Mouse (Mus musculus) stomach, embryonic 15.5 days (tissue): ENCODE results near the gene Iqgap1. TPM values are rescaled to one million over a fixed set of nuclear protein-coding genes. Genes with fewer than 3 reads are reported as not detected.

ENCODE experiments used
- ATAC-seq: fragments of 200-750 bp; cut with Nextera tagmentation; 2 replicates; pipeline ENCODE4 v1.8.0; 2017; ENCODE audit warnings: low read depth, moderate number of reproducible peaks, moderate TSS enrichment; ENCODE audit not compliant: insufficient read depth, low FRiP score
- H3K27ac ChIP-seq: fragments of 300-500 bp; sonication (generic); 2 replicates; pipeline ENCODE4 v1.5.1; 2015; ENCODE audit warnings: mild to moderate bottlenecking, inconsistent platforms
- H3K27me3 ChIP-seq: fragments of 300-500 bp; sonication (generic); replicated peaks from 2 replicates; pipeline ENCODE4 v1.6.1; 2015; ENCODE audit warnings: inconsistent platforms
- H3K36me3 ChIP-seq: fragments of 300-500 bp; sonication (generic); 2 replicates; pipeline ENCODE4 v1.6.1; 2015; ENCODE audit warnings: inconsistent platforms
- H3K4me1 ChIP-seq: fragments of 300-500 bp; sonication (generic); 2 replicates; pipeline ENCODE4 v1.6.1; 2015; ENCODE audit warnings: inconsistent platforms
- H3K4me2 ChIP-seq: fragments of 300-500 bp; sonication (generic); 2 replicates; pipeline ENCODE4 v1.6.1; 2015; ENCODE audit warnings: mild to moderate bottlenecking, inconsistent platforms
- H3K4me3 ChIP-seq: fragments of 300-500 bp; sonication (generic); replicated peaks from 2 replicates; pipeline ENCODE4 v1.5.1; 2015; ENCODE audit warnings: inconsistent platforms
- H3K9ac ChIP-seq: fragments of 300-500 bp; sonication (generic); 2 replicates; pipeline ENCODE4 v1.6.1; 2015; ENCODE audit warnings: inconsistent platforms
- H3K9me3 ChIP-seq: fragments of 300-500 bp; sonication (generic); 2 replicates; pipeline ENCODE4 v1.6.1; 2016; ENCODE audit warnings: inconsistent platforms
- WGBS: fragments of 180-500 bp; shearing (Covaris S2); methylation state at CpG from one replicate; pipeline ENCODE4 v1.1.7; 2015; 5-methylcytosine and 5-hydroxymethylcytosine counted together
- polyA plus RNA-seq: library from polyadenylated mRNA; unstranded; fragments of >200 nt; fragmentation: Nextera tagmentation; extraction: Ambion mirVana; gene quantifications from 2 replicates; pipeline ENCODE4 v1.2.1, GENCODE M21; 2015

The Iqgap1 gene
- polyA plus RNA-seq, 1 experiment from 2014 or later = 84.2 TPM

GRCm38 (mm10) chr7:80696903-80697302 is 128.9 kb downstream of the Iqgap1 start:
- Histone ChIP-seq H3K4me2 (no peak overlapping the region), H3K4me3 (no peak overlapping the region), H3K36me3 (no peaks in the 10 kb centered on the region), H3K27ac (no peak overlapping the region), H3K27me3 (no peaks in the 10 kb centered on the region), H3K9me3 (no peaks in the 10 kb centered on the region), H3K4me1 (no peaks in the 10 kb centered on the region), H3K9ac (no peak overlapping the region)
- WGBS = 31% methylated on average over 4 of the region's 4 CpGs
- no peak for ATAC-seq

- Histone ChIP-seq H3K4me3 (no peak overlapping the region), H3K27me3 (no peaks in the 10 kb centered on the region), H3K4me1 (no peaks in the 10 kb centered on the region), H3K4me2 (no peak overlapping the region), H3K27ac (no peak overlapping the region), H3K9me3 (no peaks in the 10 kb centered on the region), H3K9ac (no peak overlapping the region), H3K36me3 (no peaks in the 10 kb centered on the region)
- ATAC-seq = no peak
- WGBS = 31% methylated on average over 1 of the region's 1 CpGs
Observed at GRCm38 (mm10) chr7:80696334-80696733, 129.4 kb downstream of the Iqgap1 start.

- ATAC-seq = no peak
- H3K4me2 ChIP-seq = no peak overlapping the region
- H3K36me3 ChIP-seq = no peaks in the 10 kb centered on the region
- H3K9ac ChIP-seq = no peak overlapping the region
- H3K27me3 ChIP-seq = no peaks in the 10 kb centered on the region
- H3K9me3 ChIP-seq = no peaks in the 10 kb centered on the region
- peaks cover 6% of the 10 kb centered on the region for H3K4me1 ChIP-seq
- H3K4me3 ChIP-seq = no peak overlapping the region
- 89% methylated on average over 9 of the region's 9 CpGs for WGBS
- no peak overlapping the region for H3K27ac ChIP-seq
Observed at GRCm38 (mm10) chr7:80692472-80692871, 133.3 kb downstream of the Iqgap1 start.

- H3K9ac ChIP-seq = no peak overlapping the region
- H3K27ac ChIP-seq = no peak overlapping the region
- H3K36me3 ChIP-seq = no peaks in the 10 kb centered on the region
- H3K4me2 ChIP-seq = no peak overlapping the region
- H3K9me3 ChIP-seq = no peaks in the 10 kb centered on the region
- no peak for ATAC-seq
- no peak overlapping the region for H3K4me3 ChIP-seq
- H3K4me1 ChIP-seq = peaks cover 6% of the 10 kb centered on the region
- H3K27me3 ChIP-seq = no peaks in the 10 kb centered on the region
- 72% methylated on average over 6 of the region's 6 CpGs for WGBS
Observed at GRCm38 (mm10) chr7:80691131-80691530, 134.6 kb downstream of the Iqgap1 start.

- Histone ChIP-seq H3K27me3 (no peaks in the 10 kb centered on the region), H3K4me3 (peak overlapping the region; percentile 91), H3K36me3 (no peaks in the 10 kb centered on the region), H3K27ac (peak overlapping the region; percentile 90), H3K4me2 (peak overlapping the region; percentile 84), H3K4me1 (peaks cover 8% of the 10 kb centered on the region), H3K9me3 (no peaks in the 10 kb centered on the region), H3K9ac (0 out of 2 replicates have a peak overlapping the region, but pooled peaks have one; percentile 88)
- 31% methylated on average over 10 of the region's 10 CpGs for WGBS
- ATAC-seq = no peak
Observed at GRCm38 (mm10) chr7:80689221-80689591, 136.6 kb downstream of the Iqgap1 start.

- H3K9me3 ChIP-seq = no peaks in the 10 kb centered on the region
- WGBS = under 1% methylated on average over 81 of the region's 83 CpGs
- peak within 1 kb of the TSS; percentile 91 for H3K4me3 ChIP-seq
- H3K4me2 ChIP-seq = peak within 1 kb of the TSS; percentile 84
- no peaks in the 10 kb centered on the region for H3K36me3 ChIP-seq
- peak within 1 kb of the TSS; percentile 90 for H3K27ac ChIP-seq
- peaks cover 9% of the 10 kb centered on the region for H3K4me1 ChIP-seq
- peak within 1 kb of the TSS; percentile 88 for H3K9ac ChIP-seq
- peak; percentile 89 for ATAC-seq
- H3K27me3 ChIP-seq = no peaks in the 10 kb centered on the region
Observed at GRCm38 (mm10) chr7:80688556-80689220, 137.1 kb downstream of the Iqgap1 start, which contains the start of gene Crtc3. TSS of gene Crtc3 (minus strand) at chr7:80688877.

- peaks cover 9% of the 10 kb centered on the region for H3K4me1 ChIP-seq
- ATAC-seq = peak; percentile 27; the same call in 1 of the 2 replicates
- peak overlapping the region; percentile 88 for H3K9ac ChIP-seq
- H3K27ac ChIP-seq = peak overlapping the region; percentile 90
- 1% methylated on average over 66 of the region's 69 CpGs for WGBS
- no peaks in the 10 kb centered on the region for H3K9me3 ChIP-seq
- H3K4me3 ChIP-seq = peak overlapping the region; percentile 91
- H3K36me3 ChIP-seq = no peaks in the 10 kb centered on the region
- peak overlapping the region; percentile 84 for H3K4me2 ChIP-seq
- H3K27me3 ChIP-seq = no peaks in the 10 kb centered on the region
Observed at GRCm38 (mm10) chr7:80687721-80688555, 137.8 kb downstream of the Iqgap1 start.

GRCm38 (mm10) chr7:80685639-80686038 is 140.1 kb downstream of the Iqgap1 start:
- no peaks in the 10 kb centered on the region for H3K36me3 ChIP-seq
- no peaks in the 10 kb centered on the region for H3K27me3 ChIP-seq
- no peak overlapping the region for H3K9ac ChIP-seq
- no peak overlapping the region for H3K4me3 ChIP-seq
- H3K9me3 ChIP-seq = no peaks in the 10 kb centered on the region
- H3K4me1 ChIP-seq = peaks cover 9% of the 10 kb centered on the region
- WGBS = 77% methylated on average over 5 of the region's 5 CpGs
- H3K4me2 ChIP-seq = no peak overlapping the region
- no peak overlapping the region for H3K27ac ChIP-seq
- ATAC-seq = no peak

GRCm38 (mm10) chr7:80682630-80683029 is 143.1 kb downstream of the Iqgap1 start:
- Histone ChIP-seq H3K27me3 (no peaks in the 10 kb centered on the region), H3K27ac (no peak overlapping the region), H3K9me3 (no peaks in the 10 kb centered on the region), H3K4me2 (no peak overlapping the region), H3K4me3 (no peak overlapping the region), H3K36me3 (no peaks in the 10 kb centered on the region), H3K4me1 (peaks cover 7% of the 10 kb centered on the region; the same call in 1 of the 2 replicates), H3K9ac (no peak overlapping the region)
- peak; percentile 48 for ATAC-seq
- 41% methylated on average over 1 of the region's 1 CpGs for WGBS

GRCm38 (mm10) chr7:80680218-80680847 is 145.4 kb downstream of the Iqgap1 start:
- H3K36me3 ChIP-seq = no peaks in the 10 kb centered on the region
- H3K4me2 ChIP-seq = no peak overlapping the region
- H3K9me3 ChIP-seq = no peaks in the 10 kb centered on the region
- ATAC-seq = peak; percentile 9; the same call in 1 of the 2 replicates
- no peak overlapping the region for H3K4me3 ChIP-seq
- peaks cover 13% of the 10 kb centered on the region; the same call in 1 of the 2 replicates for H3K4me1 ChIP-seq
- WGBS = 17% methylated on average over 12 of the region's 12 CpGs
- no peak overlapping the region for H3K27ac ChIP-seq
- no peak overlapping the region for H3K9ac ChIP-seq
- H3K27me3 ChIP-seq = no peaks in the 10 kb centered on the region

- Histone ChIP-seq H3K9ac (no peak overlapping the region), H3K4me3 (no peak overlapping the region), H3K4me2 (no peak overlapping the region), H3K27ac (no peak overlapping the region), H3K36me3 (no peaks in the 10 kb centered on the region), H3K4me1 (peaks cover 10% of the 10 kb centered on the region), H3K9me3 (no peaks in the 10 kb centered on the region), H3K27me3 (no peaks in the 10 kb centered on the region)
- 70% methylated on average over 3 of the region's 3 CpGs for WGBS
- ATAC-seq = no peak
Observed at GRCm38 (mm10) chr7:80672323-80672722, 153.5 kb downstream of the Iqgap1 start.

GRCm38 (mm10) chr7:80670889-80671288 is 154.9 kb downstream of the Iqgap1 start:
- Histone ChIP-seq H3K27ac (no peak overlapping the region), H3K27me3 (no peaks in the 10 kb centered on the region), H3K4me1 (peaks cover 17% of the 10 kb centered on the region), H3K36me3 (no peaks in the 10 kb centered on the region), H3K4me2 (no peak overlapping the region), H3K4me3 (no peak overlapping the region), H3K9ac (no peak overlapping the region), H3K9me3 (no peaks in the 10 kb centered on the region)
- ATAC-seq = no peak
- 77% methylated on average over 6 of the region's 6 CpGs for WGBS
